Mouse (Mus musculus) liver, postnatal 0 days (tissue): ENCODE results near the gene Rpl21. TPM values are rescaled to one million over a fixed set of nuclear protein-coding genes. Genes with fewer than 3 reads are reported as not detected.

Source experiments
- ATAC-seq: fragments of 200-750 bp; cut with Nextera tagmentation; 2 replicates; pipeline ENCODE4 v1.8.0; 2017; ENCODE audit warnings: mild to moderate bottlenecking, moderate library complexity
- DNase-seq: peaks from one replicate; pipeline ENCODE4 v3.0.0-alpha.2; 2016
- H3K27ac ChIP-seq: fragments of 300-500 bp; sonication (generic); 2 replicates; pipeline ENCODE4 v1.5.1; 2014; ENCODE audit warnings: antibody characterized with exemption, moderate library complexity, mild to moderate bottlenecking, low read depth
- H3K27me3 ChIP-seq: fragments of 300-500 bp; sonication (generic); 2 replicates; pipeline ENCODE4 v1.6.1; 2014; ENCODE audit warnings: low read length, control low read depth, mixed read lengths; ENCODE audit not compliant: insufficient read depth
- H3K36me3 ChIP-seq: fragments of 300-500 bp; sonication (generic); replicated peaks from 2 replicates; pipeline ENCODE4 v1.6.1; 2014; ENCODE audit warnings: mild to moderate bottlenecking, control low read depth, low read length, moderate library complexity, mixed read lengths; ENCODE audit not compliant: insufficient read depth
- H3K4me1 ChIP-seq: fragments of 300-500 bp; sonication (generic); 2 replicates; pipeline ENCODE4 v1.6.1; 2014; ENCODE audit warnings: antibody characterized with exemption, mild to moderate bottlenecking, control low read depth; ENCODE audit not compliant: insufficient read depth
- H3K4me2 ChIP-seq: fragments of 300-500 bp; sonication (generic); 2 replicates; pipeline ENCODE4 v1.6.1; 2014; ENCODE audit warnings: low read depth, mild to moderate bottlenecking, low read length, moderate library complexity, mixed read lengths
- H3K4me3 ChIP-seq: fragments of 300-500 bp; sonication (generic); 2 replicates; pipeline ENCODE4 v1.5.1; 2014; ENCODE audit warnings: low read depth, low read length
- H3K9ac ChIP-seq: fragments of 300-500 bp; sonication (generic); replicated peaks from 2 replicates; pipeline ENCODE4 v1.6.1; 2014; ENCODE audit warnings: mild to moderate bottlenecking, moderate library complexity
- H3K9me3 ChIP-seq: fragments of 300-500 bp; sonication (generic); 2 replicates; pipeline ENCODE4 v1.6.1; 2016; ENCODE audit warnings: mild to moderate bottlenecking, control low read depth, low read length, mixed read lengths
- CTCF ChIP-seq: sonication (generic); IDR thresholded peaks from 2 replicates; pipeline ENCODE4 v1.5.1; 2016; ENCODE audit warnings: antibody characterized with exemption, low read depth
- EP300 ChIP-seq: IDR thresholded peaks from 2 replicates; pipeline ENCODE4 v1.6.1; 2016; ENCODE audit warnings: antibody characterized with exemption, low read depth, mild to moderate bottlenecking
- WGBS: fragments of 180-500 bp; shearing (Covaris S2); extraction: QIAGEN DNeasy Blood & Tissue Kit; methylation state at CpG from one replicate; pipeline ENCODE4 v1.1.7; 2014; ENCODE audit not compliant: insufficient replicate concordance; 5-methylcytosine and 5-hydroxymethylcytosine counted together
- polyA plus RNA-seq: library from polyadenylated mRNA; unstranded; fragments of >200 nt; fragmentation: Nextera tagmentation; extraction: Ambion mirVana; gene quantifications from 2 replicates; pipeline ENCODE4 v1.2.1, GENCODE M21; 2015

The Rpl21 gene
- 281 and 298 TPM in 2 replicates for polyA plus RNA-seq

DNA sequence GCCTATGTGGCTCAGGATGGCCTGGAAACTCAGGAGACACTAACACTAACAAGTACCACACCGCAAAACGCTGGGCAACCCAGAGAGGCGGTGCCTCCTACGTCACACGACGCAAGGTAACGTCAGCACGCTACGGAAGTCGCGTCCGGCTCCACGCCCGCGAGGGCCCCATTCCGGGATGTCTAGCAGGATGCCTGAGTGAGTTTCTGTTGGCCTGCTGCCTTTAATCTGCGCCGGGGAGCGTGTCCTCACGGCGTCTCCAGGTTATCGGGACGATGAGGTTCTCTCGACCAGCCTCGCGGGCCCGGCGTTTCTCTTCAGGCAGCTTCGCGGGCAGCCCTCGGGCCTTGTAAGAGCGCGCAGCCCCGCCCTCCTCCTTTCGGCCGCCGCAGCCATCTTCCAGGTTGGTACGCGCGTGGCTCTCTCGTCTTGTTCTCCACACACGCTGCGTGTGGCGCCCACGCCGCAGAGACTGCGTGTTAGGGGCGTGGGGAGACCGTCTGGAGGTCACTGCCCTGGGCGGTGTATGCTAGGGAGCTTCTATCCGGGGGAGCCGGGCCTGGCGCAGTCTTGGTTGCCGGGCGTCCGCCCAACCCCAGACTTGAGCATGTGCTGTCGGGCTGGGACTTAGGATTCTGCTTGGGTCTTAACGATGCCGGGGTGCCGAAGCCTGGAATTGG is at the start of gene Rpl21:
TSS of gene Rpl21 (plus strand) at position 122 of the 680 bp plus-strand sequence.
- Histone ChIP-seq H3K27ac (peak within 1 kb of the TSS; percentile 88), H3K4me1 (peaks cover 20% of the 10 kb centered on the region), H3K4me2 (peak within 1 kb of the TSS; percentile 81), H3K4me3 (peak within 1 kb of the TSS; percentile 89), H3K27me3 (no peaks in the 10 kb centered on the region), H3K9ac (peak within 1 kb of the TSS; percentile 91), H3K36me3 (peaks cover 38% of the 10 kb centered on the region), H3K9me3 (no peaks in the 10 kb centered on the region)
- DNase-seq: peak; percentile 95
- peak; percentile 98 for ATAC-seq
- TF ChIP-seq EP300 (peak; percentile 90), CTCF (0 out of 2 replicates have a peak, but pooled peaks have one; percentile 6)
- under 1% methylated on average over 60 of the region's 60 CpGs for WGBS

DNA sequence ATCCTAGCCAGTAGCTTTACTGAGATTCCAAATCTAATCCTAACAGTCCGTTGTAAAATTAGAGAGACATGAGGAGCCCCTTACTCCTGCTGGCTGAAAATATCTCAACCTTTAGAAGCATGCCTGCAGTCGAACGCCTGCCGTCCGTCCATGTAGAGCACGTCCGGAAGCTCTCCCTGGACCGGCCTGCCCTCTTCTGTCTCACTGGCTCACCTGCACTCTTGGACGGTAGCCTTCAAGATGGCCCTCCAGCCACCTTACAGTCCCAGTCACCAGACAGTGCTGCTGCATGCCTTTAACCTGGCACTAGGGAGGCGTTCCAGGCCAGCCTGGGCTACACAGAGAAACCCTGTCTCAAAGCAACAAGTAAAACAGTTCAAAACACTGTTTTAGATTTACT is 49.4 kb upstream of the Rpl21 start:
- TF ChIP-seq EP300 (no peak), CTCF (0 out of 2 replicates have a peak, but pooled peaks have one; percentile 26)
- peaks cover 29% of the 10 kb centered on the region for H3K4me1 ChIP-seq
- 84% methylated on average over 10 of the region's 10 CpGs for WGBS

DNA sequence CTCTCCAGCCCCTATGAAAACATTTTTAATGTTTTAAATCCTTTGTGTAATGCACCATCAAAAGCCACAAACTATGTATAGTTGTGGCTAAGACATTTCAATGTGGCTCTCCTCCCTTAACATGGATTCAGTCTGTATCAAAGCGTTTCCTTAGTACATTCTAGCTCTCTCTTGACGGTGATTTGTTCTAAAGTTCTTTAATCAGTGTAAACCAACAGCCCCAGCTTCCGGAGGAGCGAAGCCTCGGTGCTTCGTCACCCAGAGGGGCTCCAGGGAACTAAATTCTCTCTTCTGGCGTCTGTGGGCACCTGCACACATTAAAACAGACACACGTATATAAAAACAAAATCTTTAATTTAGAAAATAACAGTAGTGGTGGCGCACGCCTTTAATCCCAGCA is 48.8 kb upstream of the Rpl21 start:
- Histone ChIP-seq H3K4me2 (no peak overlapping the region), H3K27me3 (no peaks in the 10 kb centered on the region), H3K9me3 (no peaks in the 10 kb centered on the region), H3K27ac (no peak overlapping the region), H3K9ac (no peak overlapping the region), H3K4me3 (no peak overlapping the region), H3K36me3 (no peaks in the 10 kb centered on the region), H3K4me1 (peaks cover 33% of the 10 kb centered on the region)
- TF ChIP-seq EP300 (no peak), CTCF (no peak)
- DNase-seq (no peak), ATAC-seq (no peak)
- 85% methylated on average over 10 of the region's 10 CpGs for WGBS

More for the DNA sequence above, 49.4 kb upstream of the Rpl21 start:
- Histone ChIP-seq H3K27me3 (no peaks in the 10 kb centered on the region), H3K9me3 (no peaks in the 10 kb centered on the region), H3K9ac (no peak overlapping the region), H3K4me3 (no peak overlapping the region), H3K4me2 (no peak overlapping the region), H3K36me3 (no peaks in the 10 kb centered on the region), H3K27ac (no peak overlapping the region)
- DNase-seq (no peak), ATAC-seq (no peak)

DNA sequence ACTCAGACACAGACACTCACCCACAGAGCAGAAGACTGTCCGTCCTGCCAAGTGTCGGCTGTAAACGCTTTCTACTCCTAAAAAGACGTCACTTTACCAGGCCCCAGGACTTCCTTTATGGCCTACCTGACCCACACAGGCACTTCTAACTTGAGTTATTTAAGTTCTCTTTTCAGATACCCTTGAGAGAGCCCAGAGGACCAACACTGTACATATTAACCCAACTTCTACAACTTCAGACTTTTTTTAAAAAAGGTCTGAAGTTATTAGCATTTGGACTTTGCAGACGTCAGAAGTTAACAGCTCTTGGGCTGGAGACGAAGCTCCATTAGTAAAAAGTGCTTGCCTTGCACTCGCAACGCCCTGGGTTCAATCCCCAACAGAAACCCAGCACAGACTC is 46.6 kb upstream of the Rpl21 start:
- H3K9ac ChIP-seq: no peak overlapping the region
- no peaks in the 10 kb centered on the region for H3K36me3 ChIP-seq
- no peaks in the 10 kb centered on the region for H3K9me3 ChIP-seq
- no peak for DNase-seq
- ATAC-seq: no peak
- H3K4me3 ChIP-seq: no peak overlapping the region
- H3K27ac ChIP-seq: no peak overlapping the region
- TF ChIP-seq CTCF: no peak
- TF ChIP-seq EP300: no peak
- WGBS: 66% methylated on average over 8 of the region's 8 CpGs
- no peaks in the 10 kb centered on the region for H3K27me3 ChIP-seq
- peaks cover 30% of the 10 kb centered on the region for H3K4me1 ChIP-seq
- H3K4me2 ChIP-seq: no peak overlapping the region

DNA sequence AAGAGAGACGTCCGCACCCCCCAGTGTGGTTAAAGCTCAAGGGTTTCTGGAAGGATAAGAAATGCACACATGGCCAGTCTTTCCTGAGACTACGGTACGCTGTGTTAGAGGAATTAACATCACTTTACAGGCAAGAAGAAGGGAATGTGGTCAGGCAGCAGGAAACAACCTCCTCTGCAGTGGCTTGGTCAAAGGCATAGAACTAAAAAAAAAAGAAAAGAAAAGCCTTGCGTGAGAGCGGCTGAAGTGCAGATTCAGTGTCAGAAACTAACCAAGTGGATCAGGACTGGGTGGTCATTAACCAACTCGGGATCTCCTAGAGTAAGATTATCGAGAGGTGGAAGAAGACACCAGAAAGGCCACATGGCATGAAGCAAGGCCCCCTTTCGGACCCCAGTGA is 43.3 kb upstream of the Rpl21 start:
- no peak overlapping the region for H3K4me2 ChIP-seq

DNA sequence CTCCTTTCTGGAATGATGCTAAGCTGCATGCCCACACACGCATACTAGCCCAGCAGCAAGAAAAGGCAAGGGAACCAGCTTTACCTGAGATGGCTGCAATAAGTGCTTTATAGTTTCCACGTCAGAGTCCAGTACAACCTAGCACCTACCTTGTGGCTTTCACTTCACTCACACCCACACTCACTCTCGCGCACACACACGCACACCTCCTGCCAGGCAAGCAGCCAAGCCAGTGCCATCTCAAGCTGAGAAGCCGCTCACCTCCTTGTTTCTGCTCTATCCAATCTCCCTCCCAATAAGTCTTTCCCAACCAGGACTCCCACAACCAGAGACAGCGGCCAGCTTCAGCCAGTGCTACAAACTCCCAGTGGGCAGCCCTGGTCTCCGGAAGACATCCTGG is 41.7 kb upstream of the Rpl21 start:
- Histone ChIP-seq H3K9me3 (no peaks in the 10 kb centered on the region), H3K4me2 (no peak overlapping the region), H3K4me1 (peaks cover 35% of the 10 kb centered on the region), H3K9ac (no peak overlapping the region), H3K4me3 (no peak overlapping the region), H3K36me3 (no peaks in the 10 kb centered on the region), H3K27ac (no peak overlapping the region), H3K27me3 (no peaks in the 10 kb centered on the region)
- no peak for ATAC-seq
- no peak for DNase-seq
- no peak for TF ChIP-seq EP300
- TF ChIP-seq CTCF: no peak
- 80% methylated on average over 8 of the region's 8 CpGs for WGBS

More for the DNA sequence above, 43.3 kb upstream of the Rpl21 start:
- no peaks in the 10 kb centered on the region for H3K27me3 ChIP-seq
- H3K9ac ChIP-seq: no peak overlapping the region
- no peak overlapping the region for H3K27ac ChIP-seq
- H3K9me3 ChIP-seq: no peaks in the 10 kb centered on the region
- TF ChIP-seq CTCF: no peak
- no peak for TF ChIP-seq EP300
- H3K36me3 ChIP-seq: no peaks in the 10 kb centered on the region
- no peak overlapping the region for H3K4me3 ChIP-seq
- ATAC-seq (no peak), DNase-seq (no peak)
- 36% methylated on average over 9 of the region's 9 CpGs for WGBS
- H3K4me1 ChIP-seq: peaks cover 33% of the 10 kb centered on the region
